Mouse (Mus musculus): ENCODE measurements around the gene Susd3.

GRCm38 (mm10) chr13:49212711-49213500 is 35.6 kb downstream of the Susd3 start:
- TF ChIP-seq CTCF (IDR thresholded peaks at IDR 0.05; ENCODE audit: control insufficient read depth, insufficient read depth, low read length) (no peak), POLR2A (IDR thresholded peaks at IDR 0.05; ENCODE audit: borderline replicate concordance, control insufficient read depth, low read depth, low read length) (no peak)
